Mouse (Mus musculus): ENCODE data around the gene Nckap5.

The Nckap5 gene

GRCm38 (mm10) chr1:126765506-126766170 is 65.0 kb downstream of the Nckap5 start:
- DNase-seq (ENCODE audit: low read depth, low spot score), result no peak

GRCm38 (mm10) chr1:126764201-126764600 is 66.4 kb downstream of the Nckap5 start:
- no peak for DNase-seq (ENCODE audit: low read depth, low spot score)

GRCm38 (mm10) chr1:126763192-126763591 is 67.4 kb downstream of the Nckap5 start:
- no peak for DNase-seq (ENCODE audit: low read depth, low spot score)

- DNase-seq (ENCODE audit: low read depth, low spot score), result no peak
Measured at GRCm38 (mm10) chr1:126760386-126760785, 70.2 kb downstream of the Nckap5 start.

GRCm38 (mm10) chr1:126755682-126756081 is 74.9 kb downstream of the Nckap5 start:
- no peak for DNase-seq (ENCODE audit: low read depth, low spot score)

- DNase-seq (ENCODE audit: low read depth, low spot score), result no peak
Measured at GRCm38 (mm10) chr1:126753611-126754010, 77.0 kb downstream of the Nckap5 start.

GRCm38 (mm10) chr1:126752247-126753037 is 78.2 kb downstream of the Nckap5 start:
- DNase-seq (ENCODE audit: low read depth, low spot score), result no peak

- no peak for DNase-seq (ENCODE audit: low read depth, low spot score)
Measured at GRCm38 (mm10) chr1:126751137-126751536, 79.5 kb downstream of the Nckap5 start.

GRCm38 (mm10) chr1:126750156-126750555 is 80.4 kb downstream of the Nckap5 start:
- DNase-seq (ENCODE audit: low read depth, low spot score), result no peak

GRCm38 (mm10) chr1:126747914-126748313 is 82.7 kb downstream of the Nckap5 start:
- no peak for DNase-seq (ENCODE audit: low read depth, low spot score)

GRCm38 (mm10) chr1:126745482-126746136 is 85.0 kb downstream of the Nckap5 start:
- DNase-seq (ENCODE audit: low read depth, low spot score), result no peak

GRCm38 (mm10) chr1:126744631-126745305 is 85.8 kb downstream of the Nckap5 start:
- no peak for DNase-seq (ENCODE audit: low read depth, low spot score)

GRCm38 (mm10) chr1:126738291-126738640 is 92.3 kb downstream of the Nckap5 start:
- DNase-seq (ENCODE audit: low read depth, low spot score), result no peak

GRCm38 (mm10) chr1:126737554-126738290 is 92.9 kb downstream of the Nckap5 start:
- peak; percentile 9 for DNase-seq (ENCODE audit: low read depth, low spot score)

- no peak for DNase-seq (ENCODE audit: low read depth, low spot score)
Measured at GRCm38 (mm10) chr1:126731691-126732090, 98.9 kb downstream of the Nckap5 start.

GRCm38 (mm10) chr1:126726400-126727055 is 104.1 kb downstream of the Nckap5 start:
- DNase-seq (ENCODE audit: low read depth, low spot score), result peak; percentile 26

- DNase-seq (ENCODE audit: low read depth, low spot score), result no peak
Measured at GRCm38 (mm10) chr1:126725628-126726367, 104.8 kb downstream of the Nckap5 start.

GRCm38 (mm10) chr1:126721917-126722316 is 108.7 kb downstream of the Nckap5 start:
- no peak for DNase-seq (ENCODE audit: low read depth, low spot score)

- DNase-seq (ENCODE audit: low read depth, low spot score), result no peak
Measured at GRCm38 (mm10) chr1:126719733-126720348, 110.8 kb downstream of the Nckap5 start.

- no peak for DNase-seq (ENCODE audit: low read depth, low spot score)
Measured at GRCm38 (mm10) chr1:126706611-126707010, 124.0 kb downstream of the Nckap5 start.
